Mouse (Mus musculus) MEL (cell line): ENCODE measurements at regions not wholly inside any gene's neighbourhood (a gene's known extent, or its start where the extent isn't known, plus 50 kb on each side); places are given as distances from the start of the nearest gene placed in this dataset.

Experiments
- DNase-seq: peaks from one replicate; pipeline ENCODE4 v3.0.0; 2011; ENCODE audit warnings: low read depth, low spot score
- H3K27ac ChIP-seq: 2 replicates; pipeline ENCODE4 v1.5.1; 2012; ENCODE audit warnings: low read depth, mild to moderate bottlenecking, control low read depth, low read length, moderate library complexity; ENCODE audit not compliant: control insufficient read depth
- H3K27me3 ChIP-seq, 2 experiments: fragments of 150-350 bp in 1 of 2; sonication (generic) in 1 of 2; 2 replicates each; pipeline ENCODE4 v1.6.1; 2012; ENCODE audit warnings: low read length in 2 of 2, mild to moderate bottlenecking in 2 of 2, improper control_type of control experiment in 1 of 2, moderate library complexity in 1 of 2; ENCODE audit not compliant: insufficient read depth in 2 of 2, control insufficient read depth in 1 of 2
- H3K36me3 ChIP-seq, 2 experiments: 2 replicates each; pipeline ENCODE4 v1.6.1; 2012 to 2014; ENCODE audit warnings: low read length in 2 of 2, improper control_type of control experiment in 1 of 2, inconsistent platforms in 1 of 2, mild to moderate bottlenecking in 1 of 2; ENCODE audit not compliant: insufficient read depth in 2 of 2, control insufficient read depth in 1 of 2
- H3K4me1 ChIP-seq, 2 experiments: fragments of 150-350 bp in 1 of 2; sonication (generic) in 1 of 2; 2 replicates each; pipeline ENCODE4 v1.6.1; 2012; ENCODE audit warnings: low read length in 2 of 2, improper control_type of control experiment in 1 of 2, mild to moderate bottlenecking in 1 of 2; ENCODE audit not compliant: insufficient read depth in 2 of 2, control insufficient read depth in 1 of 2
- H3K4me3 ChIP-seq, 2 experiments: fragments of 150-350 bp in 1 of 2; sonication (generic) in 1 of 2; 2 replicates each; pipeline ENCODE4 v1.5.1; 2012; ENCODE audit warnings: low read depth in 2 of 2, low read length in 2 of 2, mild to moderate bottlenecking in 2 of 2, moderate library complexity in 2 of 2, control low read depth in 1 of 2, improper control_type of control experiment in 1 of 2; ENCODE audit not compliant: control insufficient read depth in 1 of 2, insufficient read depth in 1 of 2
- H3K79me2 ChIP-seq: 2 replicates; pipeline ENCODE4 v1.6.1; 2012; ENCODE audit warnings: mild to moderate bottlenecking, low read length, moderate library complexity; ENCODE audit not compliant: control insufficient read depth, poor library complexity, insufficient read depth
- H3K9ac ChIP-seq: 2 replicates; pipeline ENCODE4 v1.6.1; 2012; ENCODE audit warnings: low read depth, mild to moderate bottlenecking, control low read depth, low read length, moderate library complexity; ENCODE audit not compliant: control insufficient read depth, poor library complexity, severe bottlenecking
- H3K9me3 ChIP-seq: fragments of 150-350 bp; sonication (generic); replicated peaks from 2 replicates; pipeline ENCODE4 v1.6.1; 2012; ENCODE audit warnings: mild to moderate bottlenecking, low read length, improper control_type of control experiment, moderate library complexity; ENCODE audit not compliant: insufficient read depth
- BHLHE40 ChIP-seq: IDR thresholded peaks from 2 replicates; pipeline ENCODE4 v1.6.1; 2012; ENCODE audit warnings: low read depth, mild to moderate bottlenecking, inconsistent platforms, low read length, improper control_type of control experiment, borderline replicate concordance
- CHD1 ChIP-seq: IDR thresholded peaks from 2 replicates; pipeline ENCODE4 v1.6.1; 2012; ENCODE audit warnings: low read depth, mild to moderate bottlenecking, inconsistent platforms, low read length, improper control_type of control experiment
- CHD2 ChIP-seq: IDR thresholded peaks from 2 replicates; pipeline ENCODE4 v1.6.1; 2011; ENCODE audit warnings: low read length, improper control_type of control experiment
- CTCF ChIP-seq, 3 experiments: IDR thresholded peaks in 2 of 3; conservative IDR thresholded peaks in 1 of 3; 2 replicates each; pipeline ENCODE4 v1.5.1; 2011 to 2012; ENCODE audit warnings: low read length in 3 of 3, low read depth in 2 of 3, mild to moderate bottlenecking in 2 of 3, improper control_type of control experiment in 1 of 3, inconsistent platforms in 1 of 3, mixed read lengths in 1 of 3, moderate library complexity in 1 of 3; ENCODE audit not compliant: control insufficient read depth in 1 of 3, insufficient read depth in 1 of 3, poor library complexity in 1 of 3, severe bottlenecking in 1 of 3
- ETS1 ChIP-seq: IDR thresholded peaks from 2 replicates; pipeline ENCODE4 v1.6.1; 2012; ENCODE audit warnings: low read depth, mild to moderate bottlenecking, inconsistent platforms, low read length, improper control_type of control experiment, moderate library complexity
- GATA1 ChIP-seq: IDR thresholded peaks from 2 replicates; pipeline ENCODE4 v1.6.1; 2011; ENCODE audit warnings: low read depth, low read length, improper control_type of control experiment
- HCFC1 ChIP-seq: IDR thresholded peaks from 2 replicates; pipeline ENCODE4 v1.6.1; 2012; ENCODE audit warnings: low read depth, mild to moderate bottlenecking, inconsistent platforms, low read length, improper control_type of control experiment, moderate library complexity
- JUND ChIP-seq: IDR thresholded peaks from 2 replicates; pipeline ENCODE4 v1.6.1; 2011; ENCODE audit warnings: low read depth, mild to moderate bottlenecking, improper control_type of control experiment, low read length
- MAZ ChIP-seq: IDR thresholded peaks from 2 replicates; pipeline ENCODE4 v1.6.1; 2012; ENCODE audit warnings: low read depth, mild to moderate bottlenecking, inconsistent platforms, low read length, improper control_type of control experiment
- MEF2A ChIP-seq: IDR thresholded peaks from 2 replicates; pipeline ENCODE4 v1.6.1; 2014; ENCODE audit warnings: low read depth, mild to moderate bottlenecking, inconsistent platforms, low read length, improper control_type of control experiment; ENCODE audit not compliant: poor library complexity, insufficient replicate concordance, severe bottlenecking; ENCODE audit errors: extremely low read depth
- MYB ChIP-seq: IDR thresholded peaks from 2 replicates; pipeline ENCODE4 v1.6.1; 2011; ENCODE audit warnings: mild to moderate bottlenecking, low read depth, low read length, improper control_type of control experiment
- MYC ChIP-seq: IDR thresholded peaks from 2 replicates; pipeline ENCODE4 v1.6.1; 2011; ENCODE audit warnings: low read depth, mild to moderate bottlenecking, low read length, improper control_type of control experiment, moderate library complexity
- NRF1 ChIP-seq: IDR thresholded peaks from 2 replicates; pipeline ENCODE4 v1.6.1; 2014; ENCODE audit warnings: low read depth, mild to moderate bottlenecking, inconsistent platforms, low read length, improper control_type of control experiment, moderate library complexity; ENCODE audit not compliant: poor library complexity, insufficient read depth, severe bottlenecking
- POLR2A ChIP-seq, 2 experiments: IDR thresholded peaks; 2 replicates each; pipeline ENCODE4 v1.6.1; 2011 to 2012; ENCODE audit warnings: low read length in 2 of 2, mild to moderate bottlenecking in 2 of 2, control low read depth in 1 of 2, improper control_type of control experiment in 1 of 2, low read depth in 1 of 2, moderate library complexity in 1 of 2; ENCODE audit not compliant: control insufficient read depth in 1 of 2, insufficient read depth in 1 of 2, poor library complexity in 1 of 2
- POLR2AphosphoS2 ChIP-seq: IDR thresholded peaks from 2 replicates; pipeline ENCODE4 v1.6.1; 2011; ENCODE audit warnings: low read length, improper control_type of control experiment
- POLR2AphosphoS5 ChIP-seq: IDR thresholded peaks from 2 replicates; pipeline ENCODE4 v1.6.1; 2012; ENCODE audit warnings: low read depth, borderline replicate concordance, mild to moderate bottlenecking, inconsistent platforms, low read length, moderate library complexity, mixed read lengths
- SIN3A ChIP-seq: IDR thresholded peaks from 2 replicates; pipeline ENCODE4 v1.6.1; 2012; ENCODE audit warnings: low read length, improper control_type of control experiment, inconsistent platforms
- SMC3 ChIP-seq: IDR thresholded peaks from 2 replicates; pipeline ENCODE4 v1.6.1; 2011; ENCODE audit warnings: low read depth, low read length, improper control_type of control experiment
- USF1 ChIP-seq: IDR thresholded peaks from 2 replicates; pipeline ENCODE4 v1.6.1; 2014; ENCODE audit warnings: low read depth, mild to moderate bottlenecking, inconsistent platforms, low read length, improper control_type of control experiment, moderate library complexity
- ZKSCAN1 ChIP-seq: IDR thresholded peaks from 2 replicates; pipeline ENCODE4 v1.6.1; 2012; ENCODE audit warnings: low read depth, mild to moderate bottlenecking, inconsistent platforms, low read length, improper control_type of control experiment, moderate library complexity
- ZMIZ1 ChIP-seq: IDR thresholded peaks from 2 replicates; pipeline ENCODE4 v1.6.1; 2012; ENCODE audit warnings: low read depth, mild to moderate bottlenecking, inconsistent platforms, low read length, improper control_type of control experiment, moderate library complexity
- ZNF384 ChIP-seq: IDR thresholded peaks from 2 replicates; pipeline ENCODE4 v1.6.1; 2012; ENCODE audit warnings: low read depth, mild to moderate bottlenecking, inconsistent platforms, low read length, improper control_type of control experiment

DNA sequence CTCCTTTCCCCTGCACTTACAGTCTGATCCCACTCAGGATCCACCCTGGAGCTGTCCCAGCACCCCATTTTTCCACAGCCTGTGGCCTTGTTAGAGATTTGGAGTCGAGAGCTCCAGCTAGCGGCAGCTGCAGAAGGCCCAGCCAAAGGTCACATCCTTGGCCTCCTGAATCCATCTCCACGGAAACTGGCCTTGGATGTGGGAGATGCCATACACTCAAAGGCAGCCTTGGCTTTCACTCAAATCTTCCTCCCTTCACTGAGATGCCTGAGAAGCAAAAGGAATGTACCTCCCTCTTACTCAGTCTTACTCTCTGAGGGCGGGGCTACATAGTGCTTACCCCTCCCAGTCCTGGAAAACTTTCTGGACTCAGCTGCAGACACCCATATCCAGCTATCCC is 56.2 kb upstream of the Ky start:
- H3K4me3 ChIP-seq: no peak overlapping the region
- no peaks in the 10 kb centered on the region for H3K36me3 ChIP-seq
- H3K27ac ChIP-seq: no peak overlapping the region
- no peaks in the 10 kb centered on the region for H3K79me2 ChIP-seq
- no peak for TF ChIP-seq ETS1
- TF ChIP-seq POLR2AphosphoS2: no peak
- TF ChIP-seq ZNF384: no peak
- TF ChIP-seq USF1: no peak
- TF ChIP-seq SIN3A: no peak
- TF ChIP-seq HCFC1: no peak
- TF ChIP-seq POLR2A (IDR thresholded peaks at IDR 0.05; ENCODE audit: control insufficient read depth in 1 of 2, insufficient read depth in 1 of 2, low read depth in 1 of 2, low read length in 2 of 2, poor library complexity in 1 of 2): no peak
- no peak for TF ChIP-seq MYB
- no peak for TF ChIP-seq CHD2
- TF ChIP-seq ZKSCAN1: no peak
- no peak for TF ChIP-seq JUND
- TF ChIP-seq ZMIZ1: no peak
- TF ChIP-seq BHLHE40: no peak
- TF ChIP-seq MYC: no peak
- no peak for TF ChIP-seq NRF1
- no peak for DNase-seq
- H3K9ac ChIP-seq: no peak overlapping the region
- no peaks in the 10 kb centered on the region for H3K27me3 ChIP-seq
- no peaks in the 10 kb centered on the region for H3K9me3 ChIP-seq
- H3K4me1 ChIP-seq: no peaks in the 10 kb centered on the region

GRCm38 (mm10) chr9:102446066-102446465 is 59.5 kb upstream of the Ky start:
- Histone ChIP-seq H3K79me2 (no peaks in the 10 kb centered on the region), H3K27ac (no peak overlapping the region), H3K9ac (no peak overlapping the region), H3K9me3 (no peaks in the 10 kb centered on the region), H3K27me3 (no peaks in the 10 kb centered on the region), H3K4me1 (no peaks in the 10 kb centered on the region)
- TF ChIP-seq MYB (no peak), ZNF384 (no peak), CTCF (IDR thresholded peaks at IDR 0.05 in 2 of 3, conservative IDR thresholded peaks at IDR 0.05 in 1 of 3; ENCODE audit: control insufficient read depth in 1 of 3, insufficient read depth in 1 of 3, low read depth in 2 of 3, low read length in 3 of 3, poor library complexity in 1 of 3, severe bottlenecking in 1 of 3) (no peak), GATA1 (no peak), CHD1 (no peak), HCFC1 (no peak), ZKSCAN1 (no peak), MAZ (no peak), POLR2AphosphoS5 (no peak), SIN3A (no peak), MEF2A (no peak), SMC3 (no peak), BHLHE40 (no peak), JUND (no peak)
- TF ChIP-seq, all 39 proteins: peak for 0
- no peak for DNase-seq
- Histone ChIP-seq H3K4me3 (no peak overlapping the region), H3K36me3 (no peaks in the 10 kb centered on the region)
